Comparison of ENCODE assay signal across 32 mouse cellular contexts in the genomic region with DNA sequence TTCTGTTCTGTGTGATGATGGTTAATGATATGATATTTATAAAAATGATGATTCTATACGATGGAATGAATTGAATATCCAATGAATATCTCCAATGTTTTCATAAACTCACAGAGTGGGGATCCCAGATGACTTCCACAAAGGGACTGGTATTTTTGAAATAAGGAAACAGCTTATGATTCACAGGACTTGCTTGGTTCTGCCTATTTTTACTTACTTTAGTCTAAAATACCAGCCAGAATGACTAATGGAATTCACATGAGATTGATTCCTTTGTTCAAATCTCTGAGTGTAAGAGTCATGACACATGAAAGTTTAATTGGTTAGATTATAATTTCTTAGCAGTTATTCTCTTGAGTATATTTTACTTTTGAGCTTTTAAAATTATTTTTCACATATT.
"Had no signal": no experiment of that assay in that cellular context is flagged by ENCODE, and none has a peak within 500 bp of the region (broad histone marks: within the 10 kb centered on the region; RNA-seq: fewer than 3 reads in every experiment).

No protein-coding gene starts in this region.

- H3K36me3 ChIP-seq: heart, embryonic 12.5 days; heart, embryonic 13.5 days; heart, embryonic 15.5 days; hindbrain, embryonic 10.5 days; hindbrain, embryonic 12.5 days; hindbrain, embryonic 13.5 days; hindbrain, embryonic 15.5 days; kidney, embryonic 15.5 days had no signal

- ATAC-seq: hindbrain, embryonic 16.5 days; hindbrain, postnatal 0 days; inflammation-experienced regulatory T-cells, adult 6 months; intestine, embryonic 16.5 days; intestine, postnatal 0 days had no signal

- H3K27me3 ChIP-seq: heart, embryonic 12.5 days; heart, embryonic 13.5 days; heart, embryonic 15.5 days; hindbrain, embryonic 12.5 days; hindbrain, embryonic 13.5 days; hindbrain, embryonic 15.5 days; kidney, embryonic 15.5 days had no signal

- H3K27ac ChIP-seq: heart, embryonic 13.5 days; heart, embryonic 15.5 days; hindbrain, embryonic 10.5 days; hindbrain, embryonic 12.5 days; hindbrain, embryonic 13.5 days; hindbrain, embryonic 14.5 days; hindbrain, embryonic 15.5 days; hindbrain, postnatal 0 days; kidney, embryonic 15.5 days; kidney, postnatal 0 days; layer of hippocampus, adult 2 months had no signal

- H3K4me2 ChIP-seq: heart, embryonic 11.5 days; heart, embryonic 12.5 days; heart, embryonic 13.5 days; heart, embryonic 15.5 days; hindbrain, embryonic 12.5 days; hindbrain, embryonic 13.5 days; hindbrain, embryonic 14.5 days; hindbrain, embryonic 15.5 days; kidney, embryonic 15.5 days had no signal

- H3K4me1 ChIP-seq: heart, embryonic 12.5 days; heart, embryonic 13.5 days; heart, embryonic 15.5 days; hindbrain, embryonic 10.5 days; kidney, embryonic 15.5 days had no signal

- H3K9ac ChIP-seq: heart, embryonic 12.5 days; heart, embryonic 13.5 days; heart, embryonic 15.5 days; hindbrain, embryonic 12.5 days; hindbrain, embryonic 13.5 days; hindbrain, embryonic 14.5 days; hindbrain, embryonic 15.5 days; kidney, embryonic 15.5 days had no signal

- H3K9me3 ChIP-seq: heart, embryonic 13.5 days; heart, embryonic 15.5 days; hindbrain, embryonic 10.5 days; hindbrain, embryonic 12.5 days; hindbrain, embryonic 13.5 days; hindbrain, embryonic 15.5 days; kidney, embryonic 15.5 days had no signal

- DNase-seq: heart, postnatal 10 days; heart, postnatal 14 days; heart, postnatal 36 days; heart, postnatal 4 days; kidney, adult 11 months; kidney, adult 2 months; kidney, adult 8-10 months; kidney, adult 9 months; kidney, postnatal 14 days; kidney, postnatal 25 days; kidney, postnatal 36 days; kidney, postnatal 4 days; layer of hippocampus, adult 9-11 months; layer of hippocampus, postnatal 36 days had no signal

- H3K4me3 ChIP-seq: heart, embryonic 12.5 days; heart, embryonic 13.5 days; heart, embryonic 15.5 days; hindbrain, embryonic 10.5 days; hindbrain, embryonic 12.5 days; hindbrain, embryonic 13.5 days; hindbrain, embryonic 15.5 days; kidney, embryonic 15.5 days; layer of hippocampus, adult 2 months; left cerebral cortex, adult 2 months had no signal
